In genomic region chr5:104112016-104112415, GRCm38 (mm10) we compare ENCODE assay signal across 7 mouse cellular contexts. TPM values are rescaled to one million over a fixed set of nuclear protein-coding genes. Genes with fewer than 3 reads are reported as not detected.
DNase-seq lines count a peak whose midpoint lies in the region; ATAC-seq and TF ChIP-seq lines count a peak whose summit lies in the region.

No protein-coding gene starts in this region.

- H3K4me1 ChIP-seq in brown adipose tissue, adult 24 weeks (ENCODE audit: control insufficient read depth, insufficient read depth, insufficient read length, low read length), result peaks cover 12% of the 10 kb centered on the region
- peaks cover 45 to 72% of the 10 kb centered on the region in 2 experiments for H3K4me1 ChIP-seq in heart, embryonic 14.5 days (ENCODE audit: control insufficient read depth in 2 of 2, insufficient read depth in 2 of 2, low read length in 2 of 2)
- H3K4me1 ChIP-seq in lung, postnatal 0 days (ENCODE audit: insufficient read depth, low read depth, low read length), result peaks cover 20% of the 10 kb centered on the region; the same call in 1 of the 2 replicates

- WGBS in heart, embryonic 14.5 days, result 9% methylated on average over 9 of the region's 9 CpGs
- WGBS in lung, postnatal 0 days, result 5% methylated on average over 9 of the region's 9 CpGs

- TF ChIP-seq EP300 in lung, postnatal 0 days (IDR thresholded peaks at IDR 0.05), result peak; percentile 33

- no peaks in the 10 kb centered on the region for H3K36me3 ChIP-seq in heart, embryonic 14.5 days (ENCODE audit: control insufficient read depth, insufficient read depth, low read length)
- no peaks in the 10 kb centered on the region for H3K36me3 ChIP-seq in lung, postnatal 0 days (ENCODE audit: insufficient read depth, low read length)

- peak overlapping the region; percentile 55 for H3K4me3 ChIP-seq in brown adipose tissue, adult 24 weeks (ENCODE audit: insufficient read depth, low read depth, low read length)
- peak overlapping the region; percentile 22 to 25; a peak in 3 of 4 replicates for H3K4me3 ChIP-seq in heart, embryonic 14.5 days (ENCODE audit: control insufficient read depth in 1 of 2, insufficient read depth in 1 of 2, low read depth in 1 of 2, low read length in 2 of 2)
- H3K4me3 ChIP-seq in lung, postnatal 0 days (ENCODE audit: low read depth, low read length), result peak overlapping the region; percentile 35

- peak overlapping the region; percentile 99 for H3K27ac ChIP-seq in brown adipose tissue, adult 24 weeks (replicated peaks; ENCODE audit: low read depth, low read length)
- peak overlapping the region; percentile 67 to 80 for H3K27ac ChIP-seq in heart, embryonic 14.5 days (replicated peaks in 1 of 2; ENCODE audit: control insufficient read depth in 1 of 2, insufficient read depth in 1 of 2, low read depth in 2 of 2, low read length in 2 of 2)
- H3K27ac ChIP-seq in lung, postnatal 0 days (ENCODE audit: low read length), result peak overlapping the region; percentile 90

- DNase-seq in ES-CJ7 (ENCODE audit: low read depth, low spot score), result peak; percentile 38
- DNase-seq in lung, postnatal 0 days (ENCODE audit: low spot score), result peak; percentile 77
- DNase-seq in adrenal gland, adult 2 months, result no peak
- DNase-seq in cerebellum, adult 8-10 months, result no peak

- TF ChIP-seq CTCF in lung, postnatal 0 days (IDR thresholded peaks at IDR 0.05), result peak; percentile 12; the same call in 1 of the 2 replicates

- H3K9me3 ChIP-seq in heart, embryonic 14.5 days (ENCODE audit: control insufficient read depth, low read length), result no peaks in the 10 kb centered on the region
- H3K9me3 ChIP-seq in lung, postnatal 0 days (ENCODE audit: low read length), result no peaks in the 10 kb centered on the region

- no peaks in the 10 kb centered on the region for H3K27me3 ChIP-seq in heart, embryonic 14.5 days (ENCODE audit: control insufficient read depth, insufficient read depth, low read length)
- no peaks in the 10 kb centered on the region for H3K27me3 ChIP-seq in lung, postnatal 0 days (replicated peaks; ENCODE audit: insufficient read depth, low read length)

- peak overlapping the region; percentile 67 for H3K9ac ChIP-seq in heart, embryonic 14.5 days (ENCODE audit: low read length)
- H3K9ac ChIP-seq in lung, postnatal 0 days (replicated peaks; ENCODE audit: low read depth), result peak overlapping the region; percentile 35; the same call in 1 of the 2 replicates

- peak overlapping the region; percentile 57 for H3K4me2 ChIP-seq in heart, embryonic 14.5 days (ENCODE audit: low read length)
- H3K4me2 ChIP-seq in lung, postnatal 0 days (replicated peaks; ENCODE audit: low read depth, low read length), result peak overlapping the region; percentile 56

- ATAC-seq in heart, embryonic 14.5 days (ENCODE audit: insufficient number of reproducible peaks, insufficient read depth, low FRiP score, low read depth), result peak; percentile 5; the same call in 1 of the 2 replicates
- peak; percentile 27 for ATAC-seq in lung, postnatal 0 days
- no peak for ATAC-seq in monocyte, adult 5-6 weeks (replicated peaks; ENCODE audit: insufficient number of reproducible peaks, low FRiP score, low TSS enrichment, poor library complexity, severe bottlenecking)

RNA-seq across cellular contexts. Expression of gene Sparcl1, which starts 1.5 kb away (rescaled TPM):
- polyA plus RNA-seq in brown adipose tissue, adult 24 weeks (2012; ENCODE audit: insufficient read depth, insufficient read length, missing spikeins), result 101 and 132 TPM in 2 replicates
- 77.0 and 85.0 TPM in 2 replicates for polyA plus RNA-seq in heart, embryonic 14.5 days (2014; fragmentation: Nextera tagmentation; extraction: Ambion mirVana)
- polyA plus RNA-seq in lung, postnatal 0 days (2015; fragmentation: Nextera tagmentation; extraction: Ambion mirVana), result 285 and 301 TPM in 2 replicates
- total RNA-seq in adrenal gland, adult 2 months (2021), result 10 to 100 TPM; 30.4 to 30.6 TPM
- polyA plus RNA-seq in adrenal gland, adult 2 months (2012; rRNA removed), result 10.9 and 13.1 TPM in 2 replicates
- total RNA-seq in monocyte, adult 5-6 weeks (2017), result not detected in 3 replicates

RNA-seq across cellular contexts. Expression of gene Gm17660, which starts 34.6 kb away (rescaled TPM):
- not detected in 2 replicates for polyA plus RNA-seq in brown adipose tissue, adult 24 weeks (2012; ENCODE audit: insufficient read depth, insufficient read length, missing spikeins)
- 0.49 TPM in 1 of 2 replicates, not detected in the other for polyA plus RNA-seq in heart, embryonic 14.5 days (2014; fragmentation: Nextera tagmentation; extraction: Ambion mirVana)
- not detected in 2 replicates for polyA plus RNA-seq in lung, postnatal 0 days (2015; fragmentation: Nextera tagmentation; extraction: Ambion mirVana)
- total RNA-seq in adrenal gland, adult 2 months (2021), result not detected
- polyA plus RNA-seq in adrenal gland, adult 2 months (2012; rRNA removed), result not detected in 2 replicates
- total RNA-seq in monocyte, adult 5-6 weeks (2017), result not detected in 3 replicates

RNA-seq across cellular contexts. Expression of gene Dspp, which starts 58.5 kb away (rescaled TPM):
- not detected in 2 replicates for polyA plus RNA-seq in brown adipose tissue, adult 24 weeks (2012; ENCODE audit: insufficient read depth, insufficient read length, missing spikeins)
- polyA plus RNA-seq in heart, embryonic 14.5 days (2014; fragmentation: Nextera tagmentation; extraction: Ambion mirVana), result not detected in 2 replicates
- polyA plus RNA-seq in lung, postnatal 0 days (2015; fragmentation: Nextera tagmentation; extraction: Ambion mirVana), result 0.02 TPM in 1 of 2 replicates, not detected in the other
- not detected for total RNA-seq in adrenal gland, adult 2 months (2021)
- polyA plus RNA-seq in adrenal gland, adult 2 months (2012; rRNA removed), result not detected in 2 replicates
- total RNA-seq in monocyte, adult 5-6 weeks (2017), result not detected in 3 replicates

Comparison
In these comparisons a context has a peak if more than half of its experiments do, and no peak if none do; other contexts are left out.
1. DNase-seq: peak in ES-CJ7 (single experiment) and lung, postnatal 0 days (single experiment); none in adrenal gland, adult 2 months (single experiment) and cerebellum, adult 8-10 months (single experiment).
2. Peak in every context shown above with its lines, with median percentiles within 50 percentile points of each other: H3K27ac ChIP-seq and H3K4me3 ChIP-seq.